Mouse (Mus musculus) CH12.LX (cell line): ENCODE measurements around the gene Gm17334.

ENCODE experiments used
- MAX ChIP-seq: IDR thresholded peaks from 2 replicates; pipeline ENCODE4 v1.6.1; 2011; ENCODE audit warnings: low read length, improper control_type of control experiment
- POLR2A ChIP-seq: IDR thresholded peaks from 2 replicates; pipeline ENCODE4 v1.6.1; 2011; ENCODE audit warnings: low read depth, mild to moderate bottlenecking, improper control_type of control experiment, low read length

- TF ChIP-seq MAX (no peak), POLR2A (no peak)
Measured at GRCm38 (mm10) chr11:53803494-53803893, 30.5 kb upstream of the Gm17334 start.
